Mouse (Mus musculus) heart, embryonic 15.5 days (tissue): ENCODE measurements at regions not wholly inside any gene's neighbourhood (a gene's known extent, or its start where the extent isn't known, plus 50 kb on each side); places are given as distances from the start of the nearest gene placed in this dataset.

ENCODE experiments used
- ATAC-seq: fragments of 200-750 bp; cut with Nextera tagmentation; replicated peaks from 2 replicates; pipeline ENCODE4 v1.8.0; 2017; ENCODE audit warnings: low read depth, moderate TSS enrichment; ENCODE audit not compliant: insufficient number of reproducible peaks, insufficient read depth, low FRiP score
- H3K27ac ChIP-seq: fragments of 300-500 bp; sonication (generic); 2 replicates; pipeline ENCODE4 v1.5.1; 2015; ENCODE audit warnings: mild to moderate bottlenecking, inconsistent platforms
- H3K27me3 ChIP-seq: fragments of 300-500 bp; sonication (generic); 2 replicates; pipeline ENCODE4 v1.6.1; 2015; ENCODE audit warnings: inconsistent platforms
- H3K36me3 ChIP-seq: fragments of 300-500 bp; sonication (generic); 2 replicates; pipeline ENCODE4 v1.6.1; 2015; ENCODE audit warnings: mild to moderate bottlenecking, inconsistent platforms
- H3K4me1 ChIP-seq: fragments of 300-500 bp; sonication (generic); replicated peaks from 2 replicates; pipeline ENCODE4 v1.6.1; 2015; ENCODE audit warnings: inconsistent platforms
- H3K4me2 ChIP-seq: fragments of 300-500 bp; sonication (generic); 2 replicates; pipeline ENCODE4 v1.6.1; 2015; ENCODE audit warnings: inconsistent platforms, mild to moderate bottlenecking, moderate library complexity
- H3K4me3 ChIP-seq: fragments of 300-500 bp; sonication (generic); 2 replicates; pipeline ENCODE4 v1.5.1; 2015; ENCODE audit warnings: mild to moderate bottlenecking, inconsistent platforms
- H3K9ac ChIP-seq: fragments of 300-500 bp; sonication (generic); 2 replicates; pipeline ENCODE4 v1.6.1; 2015; ENCODE audit warnings: mild to moderate bottlenecking, inconsistent platforms
- H3K9me3 ChIP-seq: fragments of 300-500 bp; sonication (generic); replicated peaks from 2 replicates; pipeline ENCODE4 v1.6.1; 2016; ENCODE audit warnings: inconsistent platforms
- WGBS: fragments of 180-500 bp; shearing (Covaris S2); methylation state at CpG from one replicate; pipeline ENCODE4 v1.1.7; 2015; ENCODE audit warnings: mixed read lengths; 5-methylcytosine and 5-hydroxymethylcytosine counted together

- Histone ChIP-seq H3K4me2 (no peak overlapping the region), H3K27me3 (no peaks in the 10 kb centered on the region), H3K4me1 (no peaks in the 10 kb centered on the region), H3K9me3 (no peaks in the 10 kb centered on the region), H3K27ac (no peak overlapping the region), H3K4me3 (no peak overlapping the region), H3K36me3 (no peaks in the 10 kb centered on the region), H3K9ac (no peak overlapping the region)
- WGBS: 82% methylated on average over 4 of the region's 4 CpGs
- no peak for ATAC-seq
Measured at GRCm38 (mm10) chr11:19775741-19776140, 148.4 kb upstream of the Spred2 start.

GRCm38 (mm10) chr11:19776473-19777200 is 147.5 kb upstream of the Spred2 start:
- H3K27me3 ChIP-seq: no peaks in the 10 kb centered on the region
- H3K27ac ChIP-seq: no peak overlapping the region
- H3K9ac ChIP-seq: no peak overlapping the region
- no peaks in the 10 kb centered on the region for H3K9me3 ChIP-seq
- WGBS: 69% methylated on average over 9 of the region's 9 CpGs
- no peaks in the 10 kb centered on the region for H3K36me3 ChIP-seq
- no peak overlapping the region for H3K4me3 ChIP-seq
- no peaks in the 10 kb centered on the region for H3K4me1 ChIP-seq
- no peak for ATAC-seq
- no peak overlapping the region for H3K4me2 ChIP-seq

- Histone ChIP-seq H3K27me3 (no peaks in the 10 kb centered on the region), H3K36me3 (no peaks in the 10 kb centered on the region), H3K27ac (no peak overlapping the region), H3K9me3 (no peaks in the 10 kb centered on the region), H3K9ac (no peak overlapping the region), H3K4me1 (no peaks in the 10 kb centered on the region), H3K4me3 (no peak overlapping the region), H3K4me2 (no peak overlapping the region)
- ATAC-seq: no peak
- WGBS: 89% methylated on average over 2 of the region's 2 CpGs
Measured at GRCm38 (mm10) chr11:19778191-19778590, 146.0 kb upstream of the Spred2 start.

GRCm38 (mm10) chr11:19785110-19785509 is 139.1 kb upstream of the Spred2 start:
- Histone ChIP-seq H3K36me3 (no peaks in the 10 kb centered on the region), H3K4me1 (peaks cover 6% of the 10 kb centered on the region), H3K27ac (no peak overlapping the region), H3K9me3 (no peaks in the 10 kb centered on the region), H3K4me2 (no peak overlapping the region), H3K27me3 (no peaks in the 10 kb centered on the region), H3K4me3 (no peak overlapping the region), H3K9ac (no peak overlapping the region)
- ATAC-seq: no peak
- 55% methylated on average over 14 of the region's 14 CpGs for WGBS

GRCm38 (mm10) chr11:19796950-19797670 is 127.1 kb upstream of the Spred2 start:
- Histone ChIP-seq H3K9ac (no peak overlapping the region), H3K9me3 (no peaks in the 10 kb centered on the region), H3K4me1 (peaks cover 8% of the 10 kb centered on the region; the same call in 1 of the 2 replicates), H3K27ac (peak overlapping the region; percentile 21; the same call in 1 of the 2 replicates), H3K36me3 (no peaks in the 10 kb centered on the region), H3K4me2 (no peak overlapping the region), H3K27me3 (no peaks in the 10 kb centered on the region), H3K4me3 (no peak overlapping the region)
- no peak for ATAC-seq
- WGBS: 34% methylated on average over 4 of the region's 4 CpGs

GRCm38 (mm10) chr11:19809359-19809758 is 114.8 kb upstream of the Spred2 start:
- no peak overlapping the region for H3K4me3 ChIP-seq
- H3K4me2 ChIP-seq: no peak overlapping the region
- no peak overlapping the region for H3K27ac ChIP-seq
- no peaks in the 10 kb centered on the region; the same call in 1 of the 2 replicates for H3K27me3 ChIP-seq
- H3K4me1 ChIP-seq: no peaks in the 10 kb centered on the region
- no peaks in the 10 kb centered on the region for H3K36me3 ChIP-seq
- H3K9me3 ChIP-seq: no peaks in the 10 kb centered on the region
- ATAC-seq: no peak
- 69% methylated on average over 7 of the region's 7 CpGs for WGBS
- no peak overlapping the region for H3K9ac ChIP-seq

- no peak overlapping the region for H3K4me3 ChIP-seq
- no peaks in the 10 kb centered on the region for H3K36me3 ChIP-seq
- no peaks in the 10 kb centered on the region for H3K4me1 ChIP-seq
- ATAC-seq: no peak
- no peaks in the 10 kb centered on the region; the same call in 1 of the 2 replicates for H3K27me3 ChIP-seq
- no peak overlapping the region for H3K4me2 ChIP-seq
- 44% methylated on average over 11 of the region's 12 CpGs for WGBS
- no peak overlapping the region for H3K27ac ChIP-seq
- no peak overlapping the region for H3K9ac ChIP-seq
- H3K9me3 ChIP-seq: no peaks in the 10 kb centered on the region
Measured at GRCm38 (mm10) chr11:19811271-19811991, 112.7 kb upstream of the Spred2 start.

- ATAC-seq: no peak
- Histone ChIP-seq H3K27ac (no peak overlapping the region), H3K4me2 (no peak overlapping the region), H3K36me3 (no peaks in the 10 kb centered on the region), H3K9me3 (no peaks in the 10 kb centered on the region), H3K4me3 (no peak overlapping the region), H3K9ac (no peak overlapping the region), H3K27me3 (no peaks in the 10 kb centered on the region; the same call in 1 of the 2 replicates), H3K4me1 (no peaks in the 10 kb centered on the region)
- WGBS: 25% methylated on average over 10 of the region's 10 CpGs
Measured at GRCm38 (mm10) chr11:19811992-19812690, 112.0 kb upstream of the Spred2 start.

GRCm38 (mm10) chr11:19813549-19813948 is 110.6 kb upstream of the Spred2 start:
- Histone ChIP-seq H3K4me1 (no peaks in the 10 kb centered on the region), H3K36me3 (no peaks in the 10 kb centered on the region), H3K9ac (no peak overlapping the region), H3K9me3 (no peaks in the 10 kb centered on the region), H3K4me2 (no peak overlapping the region), H3K27ac (no peak overlapping the region), H3K4me3 (no peak overlapping the region), H3K27me3 (no peaks in the 10 kb centered on the region; the same call in 1 of the 2 replicates)
- 64% methylated on average over 7 of the region's 7 CpGs for WGBS
- ATAC-seq: no peak

DNA sequence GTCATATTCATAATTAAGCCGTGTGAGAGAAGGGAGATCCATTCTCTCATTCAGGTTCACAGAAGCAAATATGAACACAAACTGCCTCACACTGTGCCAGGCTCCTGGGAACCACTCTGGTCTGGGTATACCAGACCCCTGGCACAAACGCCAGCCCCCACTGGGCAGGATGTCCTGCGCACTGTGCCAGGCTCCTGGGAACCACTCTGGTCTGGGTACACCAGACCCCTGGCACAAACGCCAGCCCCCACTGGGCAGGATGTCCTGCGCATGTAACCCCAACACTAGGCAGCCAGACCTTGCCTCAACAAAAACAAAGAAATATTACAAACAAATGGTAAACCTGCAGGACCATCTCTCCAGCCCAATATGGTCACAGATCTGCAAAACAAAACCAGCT is 101.2 kb upstream of the Spred2 start:
- ATAC-seq: no peak
- no peak overlapping the region for H3K4me3 ChIP-seq
- no peak overlapping the region for H3K9ac ChIP-seq
- no peaks in the 10 kb centered on the region for H3K36me3 ChIP-seq
- H3K27me3 ChIP-seq: no peaks in the 10 kb centered on the region
- WGBS: 69% methylated on average over 5 of the region's 5 CpGs
- peaks cover 9% of the 10 kb centered on the region; the same call in 1 of the 2 replicates for H3K4me1 ChIP-seq
- H3K4me2 ChIP-seq: peak overlapping the region; percentile 12; the same call in 1 of the 2 replicates
- H3K9me3 ChIP-seq: no peaks in the 10 kb centered on the region
- H3K27ac ChIP-seq: no peak overlapping the region

DNA sequence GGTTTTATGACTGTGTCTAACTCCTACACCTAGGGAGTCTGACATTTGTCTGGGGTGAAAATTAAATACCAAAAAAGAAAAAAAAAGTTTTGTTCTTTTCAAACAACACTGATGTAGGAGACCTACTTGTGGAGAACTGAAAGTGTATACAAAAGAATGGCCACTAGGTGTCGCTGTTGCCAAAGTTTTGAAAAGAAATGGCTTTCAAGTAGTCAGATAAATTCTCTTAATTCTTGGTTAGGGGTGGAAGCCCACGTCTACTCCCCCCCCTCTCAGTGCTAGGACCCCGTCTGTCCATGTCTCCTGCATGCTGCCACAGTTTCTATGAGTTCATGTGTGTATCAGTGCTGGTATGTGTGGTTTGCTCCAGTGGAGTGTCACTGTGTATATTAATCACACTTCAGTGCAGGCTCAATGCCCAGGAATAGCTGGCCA is 100.7 kb upstream of the Spred2 start:
- Histone ChIP-seq H3K9me3 (no peaks in the 10 kb centered on the region), H3K4me3 (no peak overlapping the region), H3K27ac (no peak overlapping the region), H3K36me3 (no peaks in the 10 kb centered on the region), H3K4me1 (peaks cover 12% of the 10 kb centered on the region; the same call in 1 of the 2 replicates), H3K4me2 (peak overlapping the region; percentile 12; the same call in 1 of the 2 replicates), H3K9ac (no peak overlapping the region), H3K27me3 (no peaks in the 10 kb centered on the region)
- ATAC-seq: no peak
- WGBS: 0% methylated on average over 3 of the region's 3 CpGs
